Mouse (Mus musculus): ENCODE data around the gene Matn3.

GRCm38 (mm10) chr12:9010311-9010710 lies 62.6 kb downstream of the Matn3 start:
- no peak for TF ChIP-seq CTCF (IDR thresholded peaks at IDR 0.05; ENCODE audit: borderline replicate concordance, control insufficient read depth, extremely low read depth, insufficient read depth, low read length, poor library complexity)
- no peak for TF ChIP-seq POLR2A (IDR thresholded peaks at IDR 0.05; ENCODE audit: control insufficient read depth, extremely low read depth, insufficient read depth, low read length, poor library complexity)

Measured in thymus, adult 2 months (tissue).